Mouse (Mus musculus): Measurements from ENCODE around the gene Eef2. TPM values are rescaled to one million over a fixed set of nuclear protein-coding genes. Genes with fewer than 3 reads are reported as not detected.

The Eef2 gene
- total RNA-seq, 2 experiments from 2014 or later, result 408 to 1,066 TPM

Other genes starting within 250 kb of the Eef2 start
Only the 30 nearest of the 31 such genes appear.
- gene Gng7, start 161.7 kb upstream of the Eef2 start, total RNA-seq (2015), result 0.11 TPM in 1 of 2 replicates, not detected in the other
- gene Gng7, start 161.7 kb upstream of the Eef2 start, total RNA-seq (2017), result 0.26 TPM in 1 of 2 replicates, not detected in the other
- gene Diras1, start 151.0 kb upstream of the Eef2 start, total RNA-seq (2015), result not detected in 2 replicates
- 0.20 TPM in 1 of 2 replicates, not detected in the other for gene Diras1, start 151.0 kb upstream of the Eef2 start, total RNA-seq (2017)
- gene Slc39a3, start 139.2 kb upstream of the Eef2 start, total RNA-seq (2015), result 3.9 and 6.0 TPM in 2 replicates
- 6.2 and 10.2 TPM in 2 replicates for gene Slc39a3, start 139.2 kb upstream of the Eef2 start, total RNA-seq (2017)
- gene Sgta, start 116.5 kb upstream of the Eef2 start, total RNA-seq (2015), result 30.3 and 30.7 TPM in 2 replicates
- gene Sgta, start 116.5 kb upstream of the Eef2 start, total RNA-seq (2017), result 33.3 and 38.7 TPM in 2 replicates
- 0.82 and 1.5 TPM in 2 replicates for gene Thop1, start 106.6 kb upstream of the Eef2 start, total RNA-seq (2015)
- gene Thop1, start 106.6 kb upstream of the Eef2 start, total RNA-seq (2017), result 3.4 and 4.3 TPM in 2 replicates
- gene Creb3l3, start 77.8 kb upstream of the Eef2 start, total RNA-seq (2015), result 0.50 and 0.58 TPM in 2 replicates
- gene Creb3l3, start 77.8 kb upstream of the Eef2 start, total RNA-seq (2017), result 0.40 and 0.89 TPM in 2 replicates
- 33.9 and 40.6 TPM in 2 replicates for gene Map2k2, start 70.7 kb upstream of the Eef2 start, total RNA-seq (2015)
- gene Map2k2, start 70.7 kb upstream of the Eef2 start, total RNA-seq (2017), result 38.2 and 47.8 TPM in 2 replicates
- gene Zbtb7a, start 41.4 kb upstream of the Eef2 start, total RNA-seq (2015), result 25.0 and 27.0 TPM in 2 replicates
- 8.8 and 14.5 TPM in 2 replicates for gene Zbtb7a, start 41.4 kb upstream of the Eef2 start, total RNA-seq (2017)
- gene Pias4, start 8.7 kb upstream of the Eef2 start, total RNA-seq (2015), result 10.1 and 13.7 TPM in 2 replicates
- 12.9 and 13.3 TPM in 2 replicates for gene Pias4, start 8.7 kb upstream of the Eef2 start, total RNA-seq (2017)
- gene Dapk3, start 6.4 kb downstream of the Eef2 start, total RNA-seq (2015), result 9.8 and 12.7 TPM in 2 replicates
- 27.5 and 36.6 TPM in 2 replicates for gene Dapk3, start 6.4 kb downstream of the Eef2 start, total RNA-seq (2017)
- not detected in 2 replicates for gene 4930442H23Rik, start 7.2 kb downstream of the Eef2 start, total RNA-seq (2015)
- not detected in 2 replicates for gene 4930442H23Rik, start 7.2 kb downstream of the Eef2 start, total RNA-seq (2017)
- gene Nmrk2, start 25.4 kb downstream of the Eef2 start, total RNA-seq (2015), result not detected in 2 replicates
- not detected in 2 replicates for gene Nmrk2, start 25.4 kb downstream of the Eef2 start, total RNA-seq (2017)
- not detected in 2 replicates for gene Atcay, start 54.2 kb downstream of the Eef2 start, total RNA-seq (2015)
- gene Atcay, start 54.2 kb downstream of the Eef2 start, total RNA-seq (2017), result not detected in 2 replicates
- not detected in 2 replicates for gene Zfr2, start 56.5 kb downstream of the Eef2 start, total RNA-seq (2015)
- 0.16 and 0.26 TPM in 2 replicates for gene Zfr2, start 56.5 kb downstream of the Eef2 start, total RNA-seq (2017)
- gene Matk, start 76.3 kb downstream of the Eef2 start, total RNA-seq (2015), result 5.4 and 5.9 TPM in 2 replicates
- gene Matk, start 76.3 kb downstream of the Eef2 start, total RNA-seq (2017), result 7.5 and 8.1 TPM in 2 replicates
- gene Mrpl54, start 90.3 kb downstream of the Eef2 start, total RNA-seq (2015), result 52.1 and 67.0 TPM in 2 replicates
- 97.4 and 154 TPM in 2 replicates for gene Mrpl54, start 90.3 kb downstream of the Eef2 start, total RNA-seq (2017)
- 16.4 and 20.2 TPM in 2 replicates for gene Apba3, start 90.3 kb downstream of the Eef2 start, total RNA-seq (2015)
- gene Apba3, start 90.3 kb downstream of the Eef2 start, total RNA-seq (2017), result 11.5 and 15.0 TPM in 2 replicates
- gene Tjp3, start 115.0 kb downstream of the Eef2 start, total RNA-seq (2015), result 3.4 and 3.7 TPM in 2 replicates
- gene Tjp3, start 115.0 kb downstream of the Eef2 start, total RNA-seq (2017), result 5.0 and 6.5 TPM in 2 replicates
- 28.0 and 31.7 TPM in 2 replicates for gene Pip5k1c, start 116.3 kb downstream of the Eef2 start, total RNA-seq (2015)
- 40.4 and 46.1 TPM in 2 replicates for gene Pip5k1c, start 116.3 kb downstream of the Eef2 start, total RNA-seq (2017)
- 4.5 and 7.4 TPM in 2 replicates for gene Cactin, start 144.5 kb downstream of the Eef2 start, total RNA-seq (2015)
- gene Cactin, start 144.5 kb downstream of the Eef2 start, total RNA-seq (2017), result 16.2 and 20.6 TPM in 2 replicates
- 0.34 and 0.85 TPM in 2 replicates for gene Tbxa2r, start 152.1 kb downstream of the Eef2 start, total RNA-seq (2015)
- gene Tbxa2r, start 152.1 kb downstream of the Eef2 start, total RNA-seq (2017), result 0.07 and 0.28 TPM in 2 replicates
- gene Gipc3, start 166.6 kb downstream of the Eef2 start, total RNA-seq (2015), result not detected in 2 replicates
- not detected in 2 replicates for gene Gipc3, start 166.6 kb downstream of the Eef2 start, total RNA-seq (2017)
- gene Hmg20b, start 173.8 kb downstream of the Eef2 start, total RNA-seq (2015), result 27.4 and 33.0 TPM in 2 replicates
- gene Hmg20b, start 173.8 kb downstream of the Eef2 start, total RNA-seq (2017), result 18.1 and 24.5 TPM in 2 replicates
- 4.1 and 4.6 TPM in 2 replicates for gene Mfsd12, start 180.9 kb downstream of the Eef2 start, total RNA-seq (2015)
- 7.4 TPM in 2 replicates for gene Mfsd12, start 180.9 kb downstream of the Eef2 start, total RNA-seq (2017)
- 0.49 and 1.3 TPM in 2 replicates for gene 4930404N11Rik, start 189.2 kb downstream of the Eef2 start, total RNA-seq (2015)
- gene 4930404N11Rik, start 189.2 kb downstream of the Eef2 start, total RNA-seq (2017), result 0.37 and 0.49 TPM in 2 replicates
- 22.7 and 23.8 TPM in 2 replicates for gene Fzr1, start 201.9 kb downstream of the Eef2 start, total RNA-seq (2015)
- gene Fzr1, start 201.9 kb downstream of the Eef2 start, total RNA-seq (2017), result 20.9 and 24.0 TPM in 2 replicates
- gene Dohh, start 207.8 kb downstream of the Eef2 start, total RNA-seq (2015), result 5.4 and 5.7 TPM in 2 replicates
- gene Dohh, start 207.8 kb downstream of the Eef2 start, total RNA-seq (2017), result 21.9 and 42.4 TPM in 2 replicates
- gene Gm48551, start 207.8 kb downstream of the Eef2 start, total RNA-seq (2015), result 0.83 and 2.9 TPM in 2 replicates
- gene Gm48551, start 207.8 kb downstream of the Eef2 start, total RNA-seq (2017), result 0.33 TPM in 1 of 2 replicates, not detected in the other
- not detected in 2 replicates for gene Gm48552, start 212.4 kb downstream of the Eef2 start, total RNA-seq (2015)
- gene Gm48552, start 212.4 kb downstream of the Eef2 start, total RNA-seq (2017), result 0.26 and 1.4 TPM in 2 replicates
- 30.6 and 34.0 TPM in 2 replicates for gene Smim24, start 216.4 kb downstream of the Eef2 start, total RNA-seq (2015)
- 6.5 and 11.5 TPM in 2 replicates for gene Smim24, start 216.4 kb downstream of the Eef2 start, total RNA-seq (2017)